Mouse (Mus musculus) megakaryocyte, embryonic 14.5 days (primary cell): Measurements from ENCODE around the gene Zfp418.

ENCODE experiments used
- FLI1 ChIP-seq: IDR thresholded peaks from 2 replicates; pipeline ENCODE4 v1.6.1; 2012; ENCODE audit warnings: low read length, inconsistent platforms, mixed read lengths
- GATA1 ChIP-seq: IDR thresholded peaks from 3 replicates; pipeline ENCODE4 v1.6.1; 2012; ENCODE audit warnings: mixed read lengths, low read length, inconsistent platforms, borderline replicate concordance

DNA sequence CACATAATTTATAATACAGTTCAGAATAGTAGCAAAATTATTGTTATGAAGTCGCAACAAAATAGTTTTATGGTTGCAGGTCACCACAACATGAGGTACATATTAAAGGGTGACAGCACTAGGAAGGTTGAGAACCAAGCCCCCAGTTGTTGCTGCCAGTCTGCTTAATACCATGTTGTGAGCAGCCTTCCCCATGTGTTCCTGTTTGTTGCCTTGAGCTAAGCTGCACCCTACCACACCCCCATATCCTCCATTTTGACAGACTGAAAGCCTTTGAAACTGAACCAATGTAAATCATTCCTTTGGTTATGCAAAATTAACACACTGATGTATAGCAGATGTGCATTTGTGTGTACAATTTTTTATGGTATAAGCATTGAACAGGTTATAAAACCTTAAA, 14.8 kb downstream of the Zfp418 start:
- TF ChIP-seq GATA1 (no peak), FLI1 (no peak)
